Mouse (Mus musculus) hindbrain, embryonic 13.5 days (tissue): ENCODE measurements at regions not wholly inside any gene's neighbourhood (a gene's known extent, or its start where the extent isn't known, plus 50 kb on each side); places are given as distances from the start of the nearest gene placed in this dataset.

ENCODE experiments used
- ATAC-seq: fragments of 200-750 bp; cut with Nextera tagmentation; 2 replicates; pipeline ENCODE4 v1.8.0; 2017; ENCODE audit warnings: moderate TSS enrichment; ENCODE audit not compliant: low FRiP score
- H3K27ac ChIP-seq: fragments of 300-500 bp; sonication (generic); 2 replicates; pipeline ENCODE4 v1.5.1; 2015; ENCODE audit warnings: inconsistent platforms, mild to moderate bottlenecking, moderate library complexity
- H3K27me3 ChIP-seq: fragments of 300-500 bp; sonication (generic); 2 replicates; pipeline ENCODE4 v1.6.1; 2015; ENCODE audit warnings: mild to moderate bottlenecking, inconsistent platforms
- H3K36me3 ChIP-seq: fragments of 300-500 bp; sonication (generic); 2 replicates; pipeline ENCODE4 v1.6.1; 2015; ENCODE audit warnings: mild to moderate bottlenecking, inconsistent platforms
- H3K4me1 ChIP-seq: fragments of 300-500 bp; sonication (generic); replicated peaks from 2 replicates; pipeline ENCODE4 v1.6.1; 2015; ENCODE audit warnings: inconsistent platforms
- H3K4me2 ChIP-seq: fragments of 300-500 bp; sonication (generic); 2 replicates; pipeline ENCODE4 v1.6.1; 2015; ENCODE audit warnings: inconsistent platforms, mild to moderate bottlenecking, moderate library complexity
- H3K4me3 ChIP-seq: fragments of 300-500 bp; sonication (generic); 2 replicates; pipeline ENCODE4 v1.5.1; 2015; ENCODE audit warnings: mild to moderate bottlenecking, inconsistent platforms
- H3K9ac ChIP-seq: fragments of 300-500 bp; sonication (generic); 2 replicates; pipeline ENCODE4 v1.6.1; 2015; ENCODE audit warnings: mild to moderate bottlenecking, inconsistent platforms
- H3K9me3 ChIP-seq: fragments of 300-500 bp; sonication (generic); 2 replicates; pipeline ENCODE4 v1.6.1; 2016; ENCODE audit warnings: inconsistent platforms
- whole genome bisulfite sequencing: fragments of 180-500 bp; shearing (Covaris S2); methylation state at CpG from one replicate; pipeline ENCODE4 v1.1.7; 2015; 5-methylcytosine and 5-hydroxymethylcytosine counted together

DNA sequence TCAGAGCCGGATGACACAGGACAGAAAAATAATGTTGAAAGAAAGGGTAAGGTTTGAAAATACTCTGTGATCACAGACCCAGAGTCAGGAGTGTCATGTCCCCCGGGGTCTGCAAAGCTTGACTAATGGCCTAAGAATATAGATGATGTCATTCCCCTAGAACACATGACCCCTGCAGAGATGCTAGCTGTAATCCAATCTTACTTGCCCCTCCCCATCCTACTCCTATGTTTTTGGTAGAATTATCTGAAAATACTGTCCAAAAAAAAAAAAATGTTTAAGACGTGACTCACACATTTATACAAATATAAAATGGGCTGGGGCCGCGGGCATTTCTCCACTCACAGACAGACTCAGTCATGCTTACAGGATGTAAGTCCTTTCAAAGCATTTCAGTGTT is 210.3 kb upstream of the Jmjd1c start:
- no peak overlapping the region for H3K27ac ChIP-seq
- no peaks in the 10 kb centered on the region for H3K9me3 ChIP-seq
- no peak overlapping the region for H3K9ac ChIP-seq
- no peak overlapping the region for H3K4me2 ChIP-seq
- H3K27me3 ChIP-seq, result no peaks in the 10 kb centered on the region
- H3K4me3 ChIP-seq, result no peak overlapping the region
- 71% methylated on average over 5 of the region's 5 CpGs for WGBS
- H3K4me1 ChIP-seq, result no peaks in the 10 kb centered on the region
- H3K36me3 ChIP-seq, result no peaks in the 10 kb centered on the region
- no peak for ATAC-seq

GRCm38 (mm10) chr10:66889786-66890555 is 206.0 kb upstream of the Jmjd1c start:
- H3K36me3 ChIP-seq, result no peaks in the 10 kb centered on the region
- H3K9ac ChIP-seq, result no peak overlapping the region
- no peaks in the 10 kb centered on the region for H3K27me3 ChIP-seq
- H3K4me1 ChIP-seq, result no peaks in the 10 kb centered on the region
- no peaks in the 10 kb centered on the region for H3K9me3 ChIP-seq
- ATAC-seq, result no peak
- H3K27ac ChIP-seq, result no peak overlapping the region
- no peak overlapping the region for H3K4me3 ChIP-seq
- WGBS, result 92% methylated on average over 12 of the region's 12 CpGs
- H3K4me2 ChIP-seq, result no peak overlapping the region

DNA sequence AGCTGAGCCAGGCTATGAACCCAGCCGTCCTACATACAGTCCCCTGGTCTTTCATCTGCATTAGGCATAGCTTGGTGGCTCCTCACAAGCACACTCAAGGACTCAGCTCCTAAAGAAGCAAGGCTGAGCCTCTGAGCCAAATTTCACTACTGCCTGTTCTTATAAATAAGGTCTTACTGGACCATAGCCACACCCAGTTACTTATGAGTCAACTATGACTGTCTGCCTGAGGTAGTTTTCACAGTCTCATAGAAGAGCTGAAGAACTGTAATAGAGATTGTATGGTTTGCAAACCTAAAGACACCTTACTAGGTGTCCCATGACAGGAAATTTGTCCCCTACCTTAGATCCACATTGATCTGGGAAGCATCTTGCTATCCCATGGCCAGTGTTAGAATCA is 204.1 kb upstream of the Jmjd1c start:
- peaks cover 2% of the 10 kb centered on the region for H3K4me1 ChIP-seq
- no peaks in the 10 kb centered on the region for H3K36me3 ChIP-seq
- WGBS, result 90% methylated on average over 1 of the region's 1 CpGs
- H3K27me3 ChIP-seq, result no peaks in the 10 kb centered on the region
- no peaks in the 10 kb centered on the region for H3K9me3 ChIP-seq
- H3K27ac ChIP-seq, result no peak overlapping the region
- no peak overlapping the region for H3K4me3 ChIP-seq
- H3K9ac ChIP-seq, result no peak overlapping the region
- no peak overlapping the region for H3K4me2 ChIP-seq
- no peak for ATAC-seq

- no peaks in the 10 kb centered on the region for H3K9me3 ChIP-seq
- no peak overlapping the region for H3K27ac ChIP-seq
- WGBS, result 79% methylated on average over 14 of the region's 14 CpGs
- H3K4me2 ChIP-seq, result no peak overlapping the region
- H3K36me3 ChIP-seq, result no peaks in the 10 kb centered on the region
- no peak for ATAC-seq
- peaks cover 10% of the 10 kb centered on the region for H3K4me1 ChIP-seq
- no peaks in the 10 kb centered on the region for H3K27me3 ChIP-seq
- H3K9ac ChIP-seq, result no peak overlapping the region
- H3K4me3 ChIP-seq, result no peak overlapping the region
These were observed 202.1 kb upstream of the Jmjd1c start for GRCm38 (mm10) chr10:66893836-66894235.

DNA sequence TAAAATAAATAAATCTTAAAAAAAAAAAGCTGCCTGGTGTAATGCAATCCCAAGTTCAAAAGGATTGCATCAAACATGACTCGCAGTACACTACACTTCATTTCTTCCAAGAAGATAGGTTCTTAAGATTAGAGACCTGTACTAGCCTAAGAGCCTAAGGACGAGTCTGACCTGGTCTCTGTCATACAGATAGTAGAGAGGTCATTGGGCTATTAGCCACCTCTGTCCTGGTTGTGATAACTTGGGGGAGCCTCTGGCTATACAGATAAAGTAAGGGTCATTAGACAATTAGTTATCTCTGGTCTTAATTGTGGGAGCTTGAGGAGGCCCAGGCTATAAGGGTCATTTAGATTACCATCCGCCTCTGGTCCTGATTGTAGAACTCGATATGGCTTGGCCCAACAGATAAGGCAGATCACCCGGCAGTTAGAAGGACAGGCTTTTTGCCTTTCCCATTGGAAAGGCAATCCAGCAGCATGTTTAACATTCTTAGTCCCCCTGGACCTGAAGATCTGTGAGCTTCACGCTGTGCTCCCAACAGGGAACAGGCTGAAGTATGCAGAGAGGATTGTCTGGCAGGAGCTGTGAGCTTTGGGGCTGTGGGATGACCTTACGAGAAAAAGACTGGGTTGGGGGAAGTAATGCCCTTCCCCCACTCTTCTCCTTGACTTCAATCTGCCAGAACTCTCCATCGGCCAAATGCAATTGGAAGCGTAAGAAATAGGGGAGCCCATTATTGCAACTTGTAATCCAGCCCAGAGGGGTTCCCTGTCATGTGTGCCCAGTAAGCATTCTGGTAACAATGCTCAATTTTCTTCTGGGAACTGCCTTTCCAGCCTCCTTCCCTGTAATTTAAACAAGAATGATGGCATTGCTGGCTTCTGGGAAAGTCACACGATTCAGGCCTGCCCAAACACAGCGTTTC is 199.0 kb upstream of the Jmjd1c start:
- WGBS, result 26% methylated on average over 11 of the region's 11 CpGs
- no peaks in the 10 kb centered on the region for H3K27me3 ChIP-seq
- H3K36me3 ChIP-seq, result no peaks in the 10 kb centered on the region
- no peak overlapping the region for H3K4me3 ChIP-seq
- no peaks in the 10 kb centered on the region for H3K9me3 ChIP-seq
- H3K27ac ChIP-seq, result 0 out of 2 replicates have a peak overlapping the region, but pooled peaks have one; percentile 18
- peaks cover 24% of the 10 kb centered on the region for H3K4me1 ChIP-seq
- 0 out of 2 replicates have a peak, but pooled peaks have one; percentile 28 for ATAC-seq
- H3K4me2 ChIP-seq, result no peak overlapping the region
- no peak overlapping the region for H3K9ac ChIP-seq

DNA sequence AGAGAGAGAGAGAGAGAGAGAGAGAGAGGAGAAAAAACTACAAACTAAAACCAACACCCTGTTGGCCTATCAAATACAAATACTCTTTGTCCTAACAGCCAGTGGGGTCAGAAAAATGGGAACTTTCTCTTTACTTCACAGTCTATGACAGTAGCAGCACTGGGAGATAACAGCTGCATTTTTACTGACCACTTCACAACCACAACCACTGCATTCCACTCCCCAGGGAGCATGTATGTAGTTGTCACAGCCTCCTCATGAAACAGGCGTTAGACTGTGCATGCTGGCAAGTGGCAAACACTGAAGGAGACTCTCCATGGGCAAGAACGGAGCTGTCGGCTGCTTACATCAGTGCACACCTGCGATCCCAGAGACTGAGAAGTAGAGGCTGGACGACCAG is 196.2 kb upstream of the Jmjd1c start:
- no peaks in the 10 kb centered on the region for H3K9me3 ChIP-seq
- no peak overlapping the region for H3K4me3 ChIP-seq
- H3K9ac ChIP-seq, result no peak overlapping the region
- H3K27me3 ChIP-seq, result no peaks in the 10 kb centered on the region
- no peak for ATAC-seq
- H3K36me3 ChIP-seq, result no peaks in the 10 kb centered on the region
- peaks cover 26% of the 10 kb centered on the region for H3K4me1 ChIP-seq
- no peak overlapping the region for H3K27ac ChIP-seq
- 97% methylated on average over 5 of the region's 5 CpGs for WGBS
- H3K4me2 ChIP-seq, result no peak overlapping the region

DNA sequence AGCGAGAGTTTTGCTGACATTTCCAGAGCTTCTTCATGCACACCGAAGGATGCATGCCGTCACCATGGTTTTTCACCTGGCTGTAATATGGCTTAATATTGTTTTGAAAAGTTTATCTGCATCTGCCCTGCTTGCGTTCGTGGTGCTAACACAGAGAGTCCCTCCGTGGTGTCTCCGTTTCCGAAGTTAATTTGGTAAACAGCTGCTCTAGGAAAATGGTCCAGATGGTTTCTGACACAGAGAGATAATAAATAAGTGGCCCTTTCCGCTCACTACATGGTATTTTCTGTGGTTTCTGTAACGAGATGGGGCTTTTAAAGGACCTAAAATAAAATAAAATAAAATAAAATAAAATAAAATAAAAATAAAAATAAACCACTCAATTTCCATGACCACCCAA is 195.1 kb upstream of the Jmjd1c start:
- Histone ChIP-seq H3K27ac (no peak overlapping the region), H3K4me3 (no peak overlapping the region), H3K9ac (no peak overlapping the region), H3K4me2 (no peak overlapping the region), H3K36me3 (no peaks in the 10 kb centered on the region), H3K27me3 (no peaks in the 10 kb centered on the region), H3K9me3 (no peaks in the 10 kb centered on the region), H3K4me1 (peaks cover 26% of the 10 kb centered on the region)
- 64% methylated on average over 10 of the region's 10 CpGs for WGBS
- no peak for ATAC-seq

- H3K27me3 ChIP-seq, result no peaks in the 10 kb centered on the region
- no peaks in the 10 kb centered on the region for H3K9me3 ChIP-seq
- H3K4me3 ChIP-seq, result peak overlapping the region; percentile 24
- no peaks in the 10 kb centered on the region for H3K36me3 ChIP-seq
- H3K4me2 ChIP-seq, result peak overlapping the region; percentile 49
- 2% methylated on average over 9 of the region's 9 CpGs for WGBS
- ATAC-seq, result peak; percentile 34; the same call in 1 of the 2 replicates
- H3K4me1 ChIP-seq, result peaks cover 24% of the 10 kb centered on the region
- peak overlapping the region; percentile 49 for H3K9ac ChIP-seq
- no peak overlapping the region for H3K27ac ChIP-seq
These were observed 194.1 kb upstream of the Jmjd1c start for GRCm38 (mm10) chr10:66901873-66902272.

GRCm38 (mm10) chr10:66904552-66905367 is 191.2 kb upstream of the Jmjd1c start:
- H3K9ac ChIP-seq, result no peak overlapping the region
- H3K9me3 ChIP-seq, result no peaks in the 10 kb centered on the region
- H3K36me3 ChIP-seq, result no peaks in the 10 kb centered on the region
- no peak overlapping the region for H3K4me2 ChIP-seq
- H3K27ac ChIP-seq, result no peak overlapping the region
- no peak overlapping the region for H3K4me3 ChIP-seq
- peaks cover 19% of the 10 kb centered on the region for H3K4me1 ChIP-seq
- H3K27me3 ChIP-seq, result no peaks in the 10 kb centered on the region
- WGBS, result 83% methylated on average over 10 of the region's 10 CpGs
- no peak for ATAC-seq

GRCm38 (mm10) chr10:66907842-66908241 is 188.1 kb upstream of the Jmjd1c start:
- Histone ChIP-seq H3K27me3 (no peaks in the 10 kb centered on the region), H3K4me3 (no peak overlapping the region), H3K9ac (no peak overlapping the region), H3K4me1 (peaks cover 7% of the 10 kb centered on the region), H3K9me3 (no peaks in the 10 kb centered on the region), H3K27ac (no peak overlapping the region), H3K36me3 (no peaks in the 10 kb centered on the region), H3K4me2 (no peak overlapping the region)
- ATAC-seq, result no peak
- 65% methylated on average over 4 of the region's 4 CpGs for WGBS

- WGBS, result 13% methylated on average over 12 of the region's 12 CpGs
- Histone ChIP-seq H3K4me3 (no peak overlapping the region), H3K36me3 (no peaks in the 10 kb centered on the region), H3K27me3 (no peaks in the 10 kb centered on the region), H3K4me1 (peaks cover 23% of the 10 kb centered on the region), H3K27ac (no peak overlapping the region), H3K4me2 (no peak overlapping the region), H3K9me3 (no peaks in the 10 kb centered on the region), H3K9ac (no peak overlapping the region)
- peak; percentile 50; the same call in 1 of the 2 replicates for ATAC-seq
These were observed 186.6 kb upstream of the Jmjd1c start for GRCm38 (mm10) chr10:66909204-66909889.
